8 mouse cellular contexts compared by ENCODE assay signal in the genomic region with DNA sequence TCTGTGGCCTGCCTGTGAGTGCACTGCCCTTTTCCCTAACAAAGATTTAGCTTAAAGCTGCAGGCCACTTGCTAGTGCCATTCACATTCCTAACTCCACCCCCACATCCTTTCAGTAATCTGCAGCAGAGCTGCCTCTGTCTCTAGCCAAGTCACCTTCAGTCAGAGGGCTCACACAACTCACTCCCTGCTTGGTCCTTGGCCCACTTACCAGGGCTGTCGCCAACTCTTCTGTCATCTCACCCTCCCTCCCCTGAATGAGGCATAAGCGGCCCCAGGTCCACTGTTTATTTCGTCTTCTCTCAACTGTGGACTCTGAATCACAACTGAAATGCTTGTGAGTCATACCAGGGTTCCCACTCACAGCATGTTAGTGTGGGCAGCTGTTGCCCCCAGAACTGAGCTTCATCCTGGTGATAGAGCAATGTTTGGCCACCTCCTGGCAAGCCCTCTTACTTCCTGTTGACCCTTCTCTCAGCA.
A peak's percentile ranks its signal among the peaks of the same experiment; 100 is the strongest.
DNase-seq lines count a peak whose midpoint lies in the region; ATAC-seq lines count a peak whose summit lies in the region.

No protein-coding gene starts in this region.

- no peaks in the 10 kb centered on the region for H3K36me3 ChIP-seq in embryonic facial prominence, embryonic 14.5 days (ENCODE audit: control insufficient read depth, insufficient read depth, low read length)
- no peaks in the 10 kb centered on the region for H3K36me3 ChIP-seq in heart, embryonic 13.5 days
- H3K36me3 ChIP-seq in stomach, embryonic 15.5 days: no peaks in the 10 kb centered on the region

- H3K4me1 ChIP-seq in embryonic facial prominence, embryonic 14.5 days (ENCODE audit: control insufficient read depth, insufficient read depth, low read length): peaks cover 11% of the 10 kb centered on the region; the same call in 1 of the 2 replicates
- H3K4me1 ChIP-seq in heart, embryonic 13.5 days: peaks cover 30% of the 10 kb centered on the region
- peaks cover 3% of the 10 kb centered on the region; the same call in 1 of the 2 replicates for H3K4me1 ChIP-seq in stomach, embryonic 15.5 days

- no peaks in the 10 kb centered on the region for H3K9me3 ChIP-seq in embryonic facial prominence, embryonic 14.5 days (ENCODE audit: control insufficient read depth, low read length)
- H3K9me3 ChIP-seq in heart, embryonic 13.5 days: 0 out of 2 replicates have a peak, but pooled peaks cover 3% of the 10 kb centered on the region
- no peaks in the 10 kb centered on the region for H3K9me3 ChIP-seq in stomach, embryonic 15.5 days

- intact Hi-C loops in left cerebral cortex, postnatal 36 days (cut with DNase I): no loop called here

- no peaks in the 10 kb centered on the region for H3K27me3 ChIP-seq in embryonic facial prominence, embryonic 14.5 days (replicated peaks; ENCODE audit: control insufficient read depth, insufficient read depth, low read length)
- no peaks in the 10 kb centered on the region for H3K27me3 ChIP-seq in heart, embryonic 13.5 days (replicated peaks)
- no peaks in the 10 kb centered on the region for H3K27me3 ChIP-seq in stomach, embryonic 15.5 days (replicated peaks)

- ATAC-seq in frontal cortex, adult (ENCODE audit: low TSS enrichment): peak; percentile 92
- ATAC-seq in embryonic facial prominence, embryonic 14.5 days (ENCODE audit: low read depth): peak; percentile 50; the same call in 1 of the 2 replicates
- peak; percentile 37; the same call in 1 of the 2 replicates for ATAC-seq in heart, embryonic 13.5 days (ENCODE audit: extremely low read depth, insufficient number of reproducible peaks, low FRiP score, low TSS enrichment)
- ATAC-seq in stomach, embryonic 15.5 days (ENCODE audit: insufficient read depth, low FRiP score, low read depth): 0 out of 2 replicates have a peak, but pooled peaks have one; percentile 31

- no peak overlapping the region for H3K4me2 ChIP-seq in embryonic facial prominence, embryonic 14.5 days (ENCODE audit: low read depth, low read length)
- no peak overlapping the region for H3K4me2 ChIP-seq in heart, embryonic 13.5 days
- no peak overlapping the region for H3K4me2 ChIP-seq in stomach, embryonic 15.5 days

- no peak for DNase-seq in frontal cortex, postnatal 10 days (ENCODE audit: low spot score in 2 of 2)
- DNase-seq in Muller cell, postnatal 12 days (ENCODE audit: inconsistent ontology term): peak; percentile 95
- DNase-seq in embryonic facial prominence, embryonic 14.5 days (ENCODE audit: low spot score): peak; percentile 64
- peak; percentile 36 to 39 for DNase-seq in left cerebral cortex, postnatal 36 days (ENCODE audit: low spot score in 2 of 2)
- no peak for DNase-seq in cerebellum, adult 11-12 months

- H3K4me3 ChIP-seq in embryonic facial prominence, embryonic 14.5 days (ENCODE audit: low read depth, low read length): no peak overlapping the region
- H3K4me3 ChIP-seq in heart, embryonic 13.5 days: no peak overlapping the region
- no peak overlapping the region for H3K4me3 ChIP-seq in stomach, embryonic 15.5 days (replicated peaks)

- 37% methylated on average over 3 of the region's 3 CpGs for WGBS in embryonic facial prominence, embryonic 14.5 days
- WGBS in heart, embryonic 13.5 days: 6% methylated on average over 3 of the region's 3 CpGs
- WGBS in stomach, embryonic 15.5 days: 39% methylated on average over 3 of the region's 3 CpGs

- H3K27ac ChIP-seq in embryonic facial prominence, embryonic 14.5 days (replicated peaks; ENCODE audit: low read depth, low read length): peak overlapping the region; percentile 33
- H3K27ac ChIP-seq in heart, embryonic 13.5 days (replicated peaks): peak overlapping the region; percentile 73
- 0 out of 2 replicates have a peak overlapping the region, but pooled peaks have one; percentile 21 for H3K27ac ChIP-seq in stomach, embryonic 15.5 days

- H3K9ac ChIP-seq in embryonic facial prominence, embryonic 14.5 days (ENCODE audit: low read depth, low read length): no peak overlapping the region
- H3K9ac ChIP-seq in heart, embryonic 13.5 days: no peak overlapping the region
- no peak overlapping the region for H3K9ac ChIP-seq in stomach, embryonic 15.5 days

Comparison
In these comparisons a context has a peak if more than half of its experiments do, and no peak if none do; other contexts are left out.
1. ATAC-seq: peak in every context shown above with its lines; median percentile 92 in frontal cortex, adult; 50 in embryonic facial prominence, embryonic 14.5 days; 37 in heart, embryonic 13.5 days; 31 in stomach, embryonic 15.5 days.
2. DNase-seq: peak in Muller cell, postnatal 12 days (single experiment), embryonic facial prominence, embryonic 14.5 days (single experiment) and left cerebral cortex, postnatal 36 days (2 of 2); none in frontal cortex, postnatal 10 days (0 of 2) and cerebellum, adult 11-12 months (single experiment).
3. H3K27ac ChIP-seq: peak in every context shown above with its lines; median percentile 73 in heart, embryonic 13.5 days; 33 in embryonic facial prominence, embryonic 14.5 days; 21 in stomach, embryonic 15.5 days.